Mouse (Mus musculus) forebrain, postnatal 0 days (tissue): ENCODE measurements around the gene Fthl17a. TPM values are rescaled to one million over a fixed set of nuclear protein-coding genes. Genes with fewer than 3 reads are reported as not detected.

ENCODE experiments used
- ATAC-seq: fragments of 200-750 bp; cut with Nextera tagmentation; 2 replicates; pipeline ENCODE4 v1.8.0; 2017; ENCODE audit warnings: mild to moderate bottlenecking, moderate library complexity
- DNase-seq: peaks from one replicate; pipeline ENCODE4 v3.0.0-alpha.2; 2015
- H3K27ac ChIP-seq: fragments of 300-500 bp; sonication (generic); 2 replicates; pipeline ENCODE4 v1.5.1; 2014; ENCODE audit warnings: low read depth, mild to moderate bottlenecking, antibody characterized with exemption, low read length, moderate library complexity, mixed read lengths
- H3K27me3 ChIP-seq: fragments of 300-500 bp; sonication (generic); 2 replicates; pipeline ENCODE4 v1.6.1; 2014; ENCODE audit warnings: mild to moderate bottlenecking, low read length, mixed read lengths; ENCODE audit not compliant: insufficient read depth
- H3K36me3 ChIP-seq: fragments of 300-500 bp; sonication (generic); 2 replicates; pipeline ENCODE4 v1.6.1; 2014; ENCODE audit warnings: mild to moderate bottlenecking, moderate library complexity; ENCODE audit not compliant: insufficient read depth
- H3K4me1 ChIP-seq: fragments of 300-500 bp; sonication (generic); 2 replicates; pipeline ENCODE4 v1.6.1; 2014; ENCODE audit warnings: antibody characterized with exemption; ENCODE audit not compliant: insufficient read depth
- H3K4me2 ChIP-seq: fragments of 300-500 bp; sonication (generic); 2 replicates; pipeline ENCODE4 v1.6.1; 2014; ENCODE audit warnings: low read depth, mild to moderate bottlenecking, moderate library complexity
- H3K4me3 ChIP-seq: fragments of 300-500 bp; sonication (generic); 2 replicates; pipeline ENCODE4 v1.5.1; 2014; ENCODE audit warnings: low read depth, low read length, mixed read lengths
- H3K9ac ChIP-seq: fragments of 300-500 bp; sonication (generic); 2 replicates; pipeline ENCODE4 v1.6.1; 2014; ENCODE audit warnings: mild to moderate bottlenecking
- H3K9me3 ChIP-seq: fragments of 300-500 bp; sonication (generic); 2 replicates; pipeline ENCODE4 v1.6.1; 2016; ENCODE audit warnings: low read length
- CTCF ChIP-seq: sonication (generic); IDR thresholded peaks from 2 replicates; pipeline ENCODE4 v1.5.1; 2016; ENCODE audit warnings: antibody characterized with exemption, control low read depth, low read depth
- WGBS: fragments of 180-500 bp; shearing (Covaris S2); extraction: QIAGEN DNeasy Blood & Tissue Kit; methylation state at CpG from one replicate; pipeline ENCODE4 v1.1.7; 2014; 5-methylcytosine and 5-hydroxymethylcytosine counted together
- polyA plus RNA-seq: library from polyadenylated mRNA; unstranded; fragments of >200 nt; fragmentation: Nextera tagmentation; extraction: Ambion mirVana; gene quantifications from 2 replicates; pipeline ENCODE4 v1.2.1, GENCODE M21; 2015
- total RNA-seq: library from RNA; depleted of rRNA; stranded (reverse); fragments of >200 nt; gene quantifications from 2 replicates; pipeline ENCODE4 v1.2.3, GENCODE M21; 2014

The Fthl17a gene
- total and polyA plus RNA-seq, 2 experiments from 2014 or later = not detected

DNA sequence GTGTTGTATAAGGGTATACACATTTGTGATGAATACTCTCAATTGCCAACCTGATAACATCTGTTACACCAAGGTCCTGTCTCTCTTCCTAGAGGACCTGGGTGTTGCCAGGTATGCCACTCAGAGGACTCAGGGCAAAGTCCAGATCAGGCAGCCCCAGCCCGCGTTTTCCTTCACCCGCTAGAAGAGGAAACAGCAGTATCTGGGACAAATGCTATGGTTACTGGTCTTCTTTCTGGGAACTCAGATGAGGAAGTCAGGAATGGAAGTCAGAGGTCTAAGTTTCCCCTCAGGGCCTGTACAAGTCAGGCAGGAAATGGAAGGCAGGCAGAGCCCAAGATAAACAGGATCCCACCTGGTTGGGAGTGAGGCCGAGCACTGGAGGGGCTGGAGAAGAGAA lies 55.2 kb downstream of the Fthl17a start:
- Histone ChIP-seq H3K9me3 (no peaks in the 10 kb centered on the region), H3K4me2 (no peak overlapping the region), H3K36me3 (no peaks in the 10 kb centered on the region), H3K27me3 (no peaks in the 10 kb centered on the region), H3K4me3 (no peak overlapping the region), H3K4me1 (no peaks in the 10 kb centered on the region), H3K27ac (no peak overlapping the region), H3K9ac (no peak overlapping the region)
- DNase-seq (no peak), ATAC-seq (no peak)
- TF ChIP-seq CTCF = no peak
- WGBS = 85% methylated on average over 4 of the region's 4 CpGs

GRCm38 (mm10) chrX:85318576-85318975 lies 69.1 kb downstream of the Fthl17a start:
- DNase-seq = peak; percentile 32
- Histone ChIP-seq H3K36me3 (no peaks in the 10 kb centered on the region), H3K4me1 (no peaks in the 10 kb centered on the region), H3K9me3 (no peaks in the 10 kb centered on the region), H3K27me3 (no peaks in the 10 kb centered on the region), H3K4me3 (no peak overlapping the region), H3K9ac (no peak overlapping the region), H3K27ac (no peak overlapping the region), H3K4me2 (no peak overlapping the region)
- WGBS = 58% methylated on average over 4 of the region's 4 CpGs
- peak; percentile 50; the same call in 1 of the 2 replicates for ATAC-seq
- no peak for TF ChIP-seq CTCF

GRCm38 (mm10) chrX:85319193-85319592 lies 69.7 kb downstream of the Fthl17a start:
- ATAC-seq (peak; percentile 78), DNase-seq (peak; percentile 61)

More at GRCm38 (mm10) chrX:85319193-85319592, 69.7 kb downstream of the Fthl17a start:
- TF ChIP-seq CTCF = peak; percentile 68
- Histone ChIP-seq H3K4me3 (no peak overlapping the region), H3K4me1 (no peaks in the 10 kb centered on the region), H3K9me3 (no peaks in the 10 kb centered on the region), H3K9ac (no peak overlapping the region), H3K36me3 (no peaks in the 10 kb centered on the region), H3K4me2 (no peak overlapping the region), H3K27me3 (no peaks in the 10 kb centered on the region), H3K27ac (no peak overlapping the region)
- WGBS = 29% methylated on average over 1 of the region's 1 CpGs
